Mouse (Mus musculus) thymus, adult 2 months (tissue): ENCODE measurements around the gene P4ha1.

ENCODE experiments used
- CTCF ChIP-seq: fragments of 200-500 bp; IDR thresholded peaks from 2 replicates; pipeline ENCODE4 v1.5.1; 2012; ENCODE audit warnings: mild to moderate bottlenecking, control low read depth, low read length, moderate library complexity, borderline replicate concordance; ENCODE audit not compliant: control insufficient read depth, poor library complexity, insufficient read depth; ENCODE audit errors: extremely low read depth
- POLR2A ChIP-seq: fragments of 200-500 bp; IDR thresholded peaks from 2 replicates; pipeline ENCODE4 v1.6.1; 2012; ENCODE audit warnings: mild to moderate bottlenecking, low read length, control low read depth, moderate library complexity; ENCODE audit not compliant: control insufficient read depth, poor library complexity, insufficient read depth; ENCODE audit errors: extremely low read depth

DNA sequence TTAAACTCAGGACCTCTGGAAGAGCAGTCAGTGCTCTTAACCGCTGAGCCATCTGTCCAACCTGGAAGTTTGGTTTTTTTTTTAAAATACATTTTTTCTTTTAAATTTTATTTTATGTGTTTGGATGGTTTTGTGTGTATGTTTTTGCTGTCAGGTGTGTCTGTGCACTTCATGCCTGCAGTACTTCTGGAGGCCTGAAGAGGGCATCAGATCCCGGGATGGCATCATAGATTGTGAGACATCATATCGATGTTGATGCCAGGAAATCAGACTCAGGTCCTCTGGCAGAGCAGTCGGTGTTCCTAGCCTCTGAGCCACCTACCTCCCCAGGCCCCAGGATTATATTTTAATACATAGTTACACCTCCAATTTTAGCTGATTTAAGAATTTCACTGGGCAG is 90.6 kb downstream of the P4ha1 start:
- TF ChIP-seq CTCF = no peak
- TF ChIP-seq POLR2A = no peak
